Mouse (Mus musculus): ENCODE results near the gene Srl.

GRCm38 (mm10) chr16:4521074-4521667 is 20.4 kb downstream of the Srl start:
- TF ChIP-seq POLR2A (IDR thresholded peaks at IDR 0.05; ENCODE audit: borderline replicate concordance, insufficient read depth, low read length) (no peak), CTCF (IDR thresholded peaks at IDR 0.05; ENCODE audit: borderline replicate concordance, insufficient read depth, low read depth, low read length) (no peak)

Measured in cerebellum, adult 2 months (tissue).